Mouse (Mus musculus) CH12.LX (cell line): Measurements from ENCODE around the gene Hpse. TPM values are rescaled to one million over a fixed set of nuclear protein-coding genes. Genes with fewer than 3 reads are reported as not detected.
A peak's percentile ranks its signal among the peaks of the same experiment; 100 is the strongest.

ENCODE experiments used
- DNase-seq: peaks from one replicate; pipeline ENCODE4 v3.0.0-alpha.2; 2013; ENCODE audit errors: extremely low read depth
- H3K27ac ChIP-seq: 2 replicates; pipeline ENCODE4 v1.5.1; 2012; ENCODE audit warnings: low read depth, mild to moderate bottlenecking, control low read depth, moderate library complexity; ENCODE audit not compliant: insufficient read depth
- H3K27me3 ChIP-seq: replicated peaks from 2 replicates; pipeline ENCODE3; 2012; ENCODE audit warnings: inconsistent platforms
- H3K36me3 ChIP-seq, 2 experiments: replicated peaks in 1 of 2; 2 replicates each; pipeline versions ENCODE3 to v1.6.1; 2012; ENCODE audit warnings: inconsistent platforms in 1 of 2, low read length in 1 of 2, mild to moderate bottlenecking in 1 of 2, mixed read lengths in 1 of 2, moderate library complexity in 1 of 2; ENCODE audit not compliant: control insufficient read depth in 1 of 2, insufficient read depth in 1 of 2
- H3K4me1 ChIP-seq, 2 experiments: 2 replicates each; pipeline ENCODE4 v1.6.1; 2012; ENCODE audit warnings: inconsistent platforms in 1 of 2, moderate library complexity in 1 of 2; ENCODE audit not compliant: insufficient read depth in 2 of 2, control insufficient read depth in 1 of 2
- H3K4me2 ChIP-seq: 2 replicates; pipeline ENCODE4 v1.6.1; 2012; ENCODE audit warnings: low read depth, mild to moderate bottlenecking, control low read depth; ENCODE audit not compliant: poor library complexity, insufficient read depth, severe bottlenecking
- H3K4me3 ChIP-seq, 3 experiments: fragments of 150-350 bp in 1 of 3; sonication (generic) in 1 of 3; replicated peaks in 1 of 3; 2 replicates each; pipeline versions ENCODE3 to v1.5.1; 2011 to 2012; ENCODE audit warnings: low read depth in 2 of 3, low read length in 2 of 3, mild to moderate bottlenecking in 2 of 3, moderate library complexity in 2 of 3, control low read depth in 1 of 3, improper control_type of control experiment in 1 of 3, inconsistent platforms in 1 of 3, mixed read lengths in 1 of 3; ENCODE audit not compliant: poor library complexity in 1 of 3
- H3K79me2 ChIP-seq: replicated peaks from 2 replicates; pipeline ENCODE4 v1.6.1; 2012; ENCODE audit warnings: mild to moderate bottlenecking, moderate library complexity; ENCODE audit not compliant: control insufficient read depth, poor library complexity, insufficient read depth, severe bottlenecking; ENCODE audit errors: extremely low read depth
- H3K9ac ChIP-seq: 2 replicates; pipeline ENCODE4 v1.6.1; 2012; ENCODE audit warnings: low read depth, mild to moderate bottlenecking, control low read depth, moderate library complexity; ENCODE audit not compliant: insufficient read depth
- H3K9me3 ChIP-seq: replicated peaks from 2 replicates; pipeline ENCODE3; 2012; ENCODE audit warnings: low read length, inconsistent platforms, mixed read lengths
- BHLHE40 ChIP-seq: IDR thresholded peaks from 2 replicates; pipeline ENCODE4 v1.6.1; 2011; ENCODE audit warnings: mild to moderate bottlenecking, low read depth, low read length, improper control_type of control experiment
- CHD2 ChIP-seq: IDR thresholded peaks from 2 replicates; pipeline ENCODE4 v1.6.1; 2011; ENCODE audit warnings: low read length, improper control_type of control experiment
- CTCF ChIP-seq, 2 experiments: IDR thresholded peaks in 1 of 2; conservative IDR thresholded peaks in 1 of 2; 2 replicates each; pipeline ENCODE4 v1.5.1; 2011 to 2012; ENCODE audit warnings: low read depth in 2 of 2, low read length in 2 of 2, improper control_type of control experiment in 1 of 2, inconsistent platforms in 1 of 2, mild to moderate bottlenecking in 1 of 2, moderate library complexity in 1 of 2
- E2F4 ChIP-seq: IDR thresholded peaks from 2 replicates; pipeline ENCODE4 v1.6.1; 2011; ENCODE audit warnings: low read depth, low read length, improper control_type of control experiment; ENCODE audit not compliant: insufficient replicate concordance
- ELF1 ChIP-seq: IDR thresholded peaks from 2 replicates; pipeline ENCODE4 v1.6.1; 2014; ENCODE audit warnings: low read depth, mild to moderate bottlenecking, inconsistent platforms, low read length, improper control_type of control experiment
- EP300 ChIP-seq: IDR thresholded peaks from 2 replicates; pipeline ENCODE4 v1.6.1; 2011; ENCODE audit warnings: low read length, improper control_type of control experiment
- ETS1 ChIP-seq: conservative IDR thresholded peaks from 2 replicates; pipeline ENCODE4 v1.6.1; 2012; ENCODE audit warnings: low read depth, mild to moderate bottlenecking, inconsistent platforms, low read length, improper control_type of control experiment, moderate library complexity
- HCFC1 ChIP-seq: IDR thresholded peaks from 2 replicates; pipeline ENCODE4 v1.6.1; 2012; ENCODE audit warnings: low read depth, mild to moderate bottlenecking, inconsistent platforms, low read length, improper control_type of control experiment
- IRF4 ChIP-seq: IDR thresholded peaks from 2 replicates; pipeline ENCODE4 v1.6.1; 2014; ENCODE audit warnings: low read depth, mild to moderate bottlenecking, inconsistent platforms, low read length, improper control_type of control experiment
- JUN ChIP-seq: IDR thresholded peaks from 2 replicates; pipeline ENCODE4 v1.6.1; 2011; ENCODE audit warnings: low read depth, mild to moderate bottlenecking, low read length, improper control_type of control experiment, moderate library complexity; ENCODE audit not compliant: insufficient read depth
- JUND ChIP-seq: conservative IDR thresholded peaks from 2 replicates; pipeline ENCODE4 v1.6.1; 2011; ENCODE audit warnings: low read depth, low read length, improper control_type of control experiment
- KAT2A ChIP-seq: IDR thresholded peaks from 2 replicates; pipeline ENCODE4 v1.6.1; 2012; ENCODE audit warnings: low read length, improper control_type of control experiment, inconsistent platforms; ENCODE audit not compliant: insufficient replicate concordance
- MAFK ChIP-seq: IDR thresholded peaks from 2 replicates; pipeline ENCODE4 v1.6.1; 2011; ENCODE audit warnings: low read length, improper control_type of control experiment; ENCODE audit not compliant: insufficient replicate concordance
- MAX ChIP-seq: IDR thresholded peaks from 2 replicates; pipeline ENCODE4 v1.6.1; 2011; ENCODE audit warnings: low read length, improper control_type of control experiment
- MAZ ChIP-seq: IDR thresholded peaks from 2 replicates; pipeline ENCODE4 v1.6.1; 2012; ENCODE audit warnings: low read depth, mild to moderate bottlenecking, inconsistent platforms, low read length, improper control_type of control experiment, moderate library complexity
- MEF2A ChIP-seq: IDR thresholded peaks from 2 replicates; pipeline ENCODE4 v1.6.1; 2014; ENCODE audit warnings: low read depth, mild to moderate bottlenecking, inconsistent platforms, low read length, improper control_type of control experiment, borderline replicate concordance
- MXI1 ChIP-seq: IDR thresholded peaks from 2 replicates; pipeline ENCODE4 v1.6.1; 2011; ENCODE audit warnings: mild to moderate bottlenecking, low read depth, low read length, improper control_type of control experiment
- MYC ChIP-seq: IDR thresholded peaks from 2 replicates; pipeline ENCODE4 v1.6.1; 2011; ENCODE audit warnings: low read depth, mild to moderate bottlenecking, improper control_type of control experiment, low read length
- NELFE ChIP-seq: IDR thresholded peaks from 2 replicates; pipeline ENCODE4 v1.6.1; 2011; ENCODE audit warnings: low read depth, low read length, improper control_type of control experiment
- NRF1 ChIP-seq: IDR thresholded peaks from 2 replicates; pipeline ENCODE4 v1.6.1; 2014; ENCODE audit warnings: low read depth, mild to moderate bottlenecking, inconsistent platforms, low read length, improper control_type of control experiment, moderate library complexity
- PAX5 ChIP-seq: IDR thresholded peaks from 2 replicates; pipeline ENCODE4 v1.6.1; 2012; ENCODE audit warnings: low read length, inconsistent platforms, mixed read lengths
- POLR2A ChIP-seq: IDR thresholded peaks from 2 replicates; pipeline ENCODE4 v1.6.1; 2011; ENCODE audit warnings: low read depth, mild to moderate bottlenecking, improper control_type of control experiment, low read length
- POLR2AphosphoS2 ChIP-seq: IDR thresholded peaks from 2 replicates; pipeline ENCODE4 v1.6.1; 2011; ENCODE audit warnings: low read depth, low read length, improper control_type of control experiment
- RAD21 ChIP-seq: IDR thresholded peaks from 2 replicates; pipeline ENCODE4 v1.6.1; 2011; ENCODE audit warnings: low read depth, mild to moderate bottlenecking, low read length, improper control_type of control experiment, moderate library complexity
- RCOR1 ChIP-seq: conservative IDR thresholded peaks from 2 replicates; pipeline ENCODE4 v1.6.1; 2012; ENCODE audit warnings: low read depth, mild to moderate bottlenecking, inconsistent platforms, low read length, improper control_type of control experiment
- SIN3A ChIP-seq: IDR thresholded peaks from 2 replicates; pipeline ENCODE4 v1.6.1; 2012; ENCODE audit warnings: low read length, improper control_type of control experiment, inconsistent platforms
- SMC3 ChIP-seq: IDR thresholded peaks from 2 replicates; pipeline ENCODE4 v1.6.1; 2011; ENCODE audit warnings: low read depth, low read length, improper control_type of control experiment
- TBP ChIP-seq: conservative IDR thresholded peaks from 2 replicates; pipeline ENCODE4 v1.6.1; 2011; ENCODE audit warnings: low read depth, low read length, improper control_type of control experiment
- TCF12 ChIP-seq: IDR thresholded peaks from 2 replicates; pipeline ENCODE4 v1.6.1; 2014; ENCODE audit warnings: low read depth, mild to moderate bottlenecking, inconsistent platforms, low read length, improper control_type of control experiment
- USF1 ChIP-seq: IDR thresholded peaks from 2 replicates; pipeline ENCODE4 v1.6.1; 2014; ENCODE audit warnings: low read depth, mild to moderate bottlenecking, inconsistent platforms, low read length, improper control_type of control experiment
- USF2 ChIP-seq: conservative IDR thresholded peaks from 2 replicates; pipeline ENCODE4 v1.6.1; 2011; ENCODE audit warnings: low read depth, low read length, improper control_type of control experiment
- ZC3H11A ChIP-seq: IDR thresholded peaks from 2 replicates; pipeline ENCODE4 v1.6.1; 2012; ENCODE audit warnings: low read depth, mild to moderate bottlenecking, inconsistent platforms, low read length, improper control_type of control experiment
- ZKSCAN1 ChIP-seq: IDR thresholded peaks from 2 replicates; pipeline ENCODE4 v1.6.1; 2012; ENCODE audit warnings: low read depth, inconsistent platforms, low read length, improper control_type of control experiment, borderline replicate concordance
- ZMIZ1 ChIP-seq: IDR thresholded peaks from 2 replicates; pipeline ENCODE4 v1.6.1; 2012; ENCODE audit warnings: low read depth, mild to moderate bottlenecking, inconsistent platforms, low read length, improper control_type of control experiment
- ZNF384 ChIP-seq: IDR thresholded peaks from 2 replicates; pipeline ENCODE4 v1.6.1; 2012; ENCODE audit warnings: low read depth, low read length, improper control_type of control experiment, inconsistent platforms
- dilution Hi-C: fragments of 300-500 bp; cut with MboI; formaldehyde crosslinking; loops from 2 replicates; pipeline ENCODE4 v1.14.3; 2020; ENCODE audit warnings: low sequenced_read_pairs; ENCODE audit not compliant: extremely low pct_unique_long_range_greater_than_20kb, extremely low pct_ligation_motif_present
- in situ Hi-C: fragments of 300-500 bp; cut with MboI; formaldehyde crosslinking; loops from 3 replicates; pipeline ENCODE4 v1.14.3; 2019; ENCODE audit warnings: low sequenced_read_pairs, low pct_ligation_motif_present, low pct_unique_long_range_greater_than_20kb, mixed read lengths
- polyA plus RNA-seq: library from polyadenylated mRNA; unstranded; fragments of >175 nt; gene quantifications from 2 replicates; pipeline ENCODE4 v1.2.1, GENCODE M21; 2012; ENCODE audit warnings: low read depth; ENCODE audit not compliant: insufficient read length
- total RNA-seq, 2 experiments: library from RNA; depleted of rRNA; stranded (reverse); fragments of 300-350 nt in 1 of 2; fragments of >200 nt in 1 of 2; gene quantifications; 2 replicates each; pipeline ENCODE4 v1.2.3; 2012 to 2014

The Hpse gene
- total and polyA plus RNA-seq, 3 experiments = 3.3 to 9.5 (median 3.8) TPM

- Histone ChIP-seq H3K9me3 (peaks cover 3% of the 10 kb centered on the region), H3K27ac (peak overlapping the region; percentile 79), H3K4me3 (peak overlapping the region; percentile 2 to 53 (median 21)), H3K79me2 (no peaks in the 10 kb centered on the region), H3K9ac (peak overlapping the region; percentile 34), H3K4me2 (peak overlapping the region; percentile 79)
- dilution Hi-C loops = no loop called here
- in situ Hi-C loops = loop anchor here (5.0 to 10.0 kb wide), 3 partner anchors 52 to 115 kb away; partner anchors contain the start of genes Helq and Mrps18c
- TF ChIP-seq ELF1 (peak; percentile 39; the same call in 1 of the 2 replicates), PAX5 (no peak), ZMIZ1 (peak; percentile 11; the same call in 1 of the 2 replicates), RAD21 (no peak; the same call in none of the 2 replicates), NRF1 (no peak), TBP (peak; percentile 77; the same call in 1 of the 2 replicates), E2F4 (peak; percentile 44; the same call in 1 of the 2 replicates), MAZ (0 out of 2 replicates have a peak, but pooled peaks have one; percentile 23), NELFE (peak; percentile 54; the same call in 1 of the 2 replicates), JUN (peak; percentile 81), USF1 (peak; percentile 29; the same call in 1 of the 2 replicates), CHD2 (peak; percentile 92), ZC3H11A (no peak), TCF12 (peak; percentile 94), SMC3 (0 out of 2 replicates have a peak, but pooled peaks have one; percentile 5), BHLHE40 (peak; percentile 82), ETS1 (peak; percentile 74), MAX (peak; percentile 72), ZNF384 (peak; percentile 45; the same call in 1 of the 2 replicates), JUND (peak; percentile 87), SIN3A (peak; percentile 86), POLR2A (peak; percentile 70), MAFK (0 out of 2 replicates have a peak, but pooled peaks have one; percentile 30), KAT2A (no peak), HCFC1 (0 out of 2 replicates have a peak, but pooled peaks have one; percentile 17), POLR2AphosphoS2 (0 out of 2 replicates have a peak, but pooled peaks have one; percentile 46), RCOR1 (peak; percentile 81), USF2 (peak; percentile 20; the same call in 1 of the 2 replicates), ZKSCAN1 (no peak), CTCF (conservative IDR thresholded peaks at IDR 0.05 in 1 of 2, IDR thresholded peaks at IDR 0.05 in 1 of 2; ENCODE audit: low read depth in 2 of 2, low read length in 2 of 2) (no peak), MEF2A (peak; percentile 86), MYC (0 out of 2 replicates have a peak, but pooled peaks have one; percentile 34), IRF4 (peak; percentile 83), MXI1 (no peak; the same call in 1 of the 2 replicates), EP300 (peak; percentile 92)
- TF ChIP-seq, all 38 proteins: peak for 27
- peak; percentile 97 for DNase-seq
- Histone ChIP-seq H3K4me1 (peaks cover 10 to 48% of the 10 kb centered on the region in 2 experiments), H3K36me3 (peaks cover 0 to 2% of the 10 kb centered on the region in 2 experiments), H3K27me3 (no peaks in the 10 kb centered on the region)
These were observed 39.5 kb downstream of the Hpse start for GRCm38 (mm10) chr5:100679911-100680541.
